Mouse (Mus musculus): Measurements from ENCODE around the gene Tppp3.

The Tppp3 gene

DNA sequence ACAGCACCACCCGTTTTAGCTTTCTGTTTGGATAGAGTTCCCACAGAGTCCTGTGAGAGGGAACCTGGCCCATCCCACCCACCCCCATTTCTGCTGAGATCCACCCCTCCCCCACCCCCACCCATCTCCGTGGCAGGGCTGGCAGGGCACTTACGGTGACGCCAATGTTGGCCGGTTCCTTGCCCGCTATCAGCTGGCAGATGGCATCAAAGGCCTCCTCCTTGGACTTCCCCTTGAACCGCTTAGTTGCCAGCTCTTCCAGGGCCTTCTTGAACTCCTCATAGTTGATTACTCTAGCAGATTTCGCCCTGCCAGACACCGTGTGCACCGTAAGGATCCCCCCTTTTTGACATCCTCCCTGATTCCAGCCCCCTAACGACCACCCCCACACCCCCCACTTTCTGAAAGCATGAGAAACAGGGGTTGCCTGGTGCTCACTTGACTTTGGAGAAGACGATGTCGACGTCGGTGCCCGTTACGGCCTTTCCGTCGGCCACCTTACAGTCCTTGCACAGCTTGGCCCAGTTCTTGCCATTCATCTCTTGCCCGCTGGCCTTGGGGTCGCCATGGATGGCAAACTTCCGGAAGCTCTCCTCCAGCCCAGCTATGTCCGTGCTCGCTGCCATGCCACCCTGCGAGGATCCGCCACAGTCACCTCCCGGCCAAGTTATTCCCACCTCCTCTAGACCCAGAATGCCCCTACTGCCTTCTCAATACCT lies 3.2 kb downstream of the Tppp3 start:
- DNase-seq (ENCODE audit: extremely low spot score, low read depth, low spot score): no peak

DNA sequence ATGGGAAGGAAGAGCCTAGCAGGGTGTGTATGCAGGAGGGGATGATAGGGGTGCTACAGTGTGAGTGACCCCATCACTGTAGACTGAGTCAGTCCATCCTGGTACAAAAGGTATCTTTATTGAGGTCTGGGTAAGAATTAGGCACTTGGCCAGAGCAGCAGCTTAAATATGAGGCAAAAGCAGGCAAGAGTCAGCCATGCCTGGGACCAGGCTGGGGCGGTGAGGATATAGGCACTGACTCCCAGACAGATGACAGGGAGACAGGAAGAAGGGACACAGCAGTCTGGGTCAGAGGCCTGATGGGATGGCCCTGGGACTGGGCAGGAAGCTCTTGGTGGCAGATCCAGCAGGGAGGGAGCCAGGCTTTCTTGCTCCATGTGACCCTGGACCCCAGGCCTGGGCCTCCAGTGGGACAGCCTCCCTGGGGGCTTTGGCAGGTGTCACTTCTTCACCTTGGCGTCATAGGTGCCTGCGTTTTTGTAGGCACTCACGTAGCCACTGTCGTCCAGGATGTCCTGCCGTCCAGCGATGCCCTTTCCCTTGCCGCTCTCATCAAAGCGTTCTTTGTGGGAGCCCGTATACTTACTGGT lies 3.8 kb downstream of the Tppp3 start:
- DNase-seq (ENCODE audit: extremely low spot score, low read depth, low spot score): no peak

DNA sequence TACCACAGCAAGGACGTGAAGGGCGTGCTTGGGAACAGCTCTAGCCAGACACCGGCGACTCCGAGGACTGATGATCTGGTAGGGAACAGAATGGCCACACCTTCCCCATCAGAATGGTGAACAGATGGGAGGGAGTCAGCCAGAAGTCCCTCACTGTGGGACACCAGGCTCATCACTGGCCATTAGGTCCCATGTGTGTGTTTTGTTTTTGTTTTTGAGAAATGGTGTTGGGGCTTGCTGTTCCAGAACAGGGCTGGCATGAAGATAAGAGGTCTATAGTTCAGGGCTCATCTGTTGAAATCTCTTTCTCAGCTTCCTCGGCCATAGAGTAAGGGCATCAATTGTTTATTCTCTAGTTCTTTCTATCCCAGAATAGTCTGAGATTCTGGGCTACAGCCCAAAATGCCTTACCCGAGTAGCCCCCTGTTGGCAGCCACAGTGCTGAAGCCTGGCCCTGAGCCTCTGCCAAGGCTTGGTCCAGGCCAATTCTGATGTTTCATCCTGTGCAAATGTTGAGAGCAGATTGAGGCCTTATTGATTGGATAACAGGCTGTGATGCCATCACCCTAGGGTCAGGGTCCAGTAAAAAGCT lies 4.5 kb downstream of the Tppp3 start:
- no peak for DNase-seq (ENCODE audit: extremely low spot score, low read depth, low spot score)

DNA sequence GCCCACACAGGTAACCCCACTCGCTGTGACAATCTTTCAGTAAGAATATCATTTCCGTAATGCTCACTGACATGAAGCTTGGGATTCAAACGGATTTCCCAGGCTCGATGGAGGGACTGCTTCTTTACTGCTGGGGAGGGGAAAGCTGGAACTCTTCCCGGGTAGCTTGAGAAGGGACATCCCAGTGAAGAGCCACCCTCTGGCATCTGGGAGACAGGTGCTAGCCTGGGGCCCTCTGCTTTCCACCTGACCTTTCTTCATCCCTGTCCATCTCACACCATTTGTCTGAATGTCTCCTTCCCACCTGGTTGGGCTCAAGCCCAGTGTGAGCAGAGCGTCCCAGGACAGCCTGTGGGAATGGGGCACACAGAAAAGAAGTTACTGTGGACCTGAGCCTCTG lies 5.1 kb downstream of the Tppp3 start:
- DNase-seq (ENCODE audit: extremely low spot score, low read depth, low spot score): no peak

DNA sequence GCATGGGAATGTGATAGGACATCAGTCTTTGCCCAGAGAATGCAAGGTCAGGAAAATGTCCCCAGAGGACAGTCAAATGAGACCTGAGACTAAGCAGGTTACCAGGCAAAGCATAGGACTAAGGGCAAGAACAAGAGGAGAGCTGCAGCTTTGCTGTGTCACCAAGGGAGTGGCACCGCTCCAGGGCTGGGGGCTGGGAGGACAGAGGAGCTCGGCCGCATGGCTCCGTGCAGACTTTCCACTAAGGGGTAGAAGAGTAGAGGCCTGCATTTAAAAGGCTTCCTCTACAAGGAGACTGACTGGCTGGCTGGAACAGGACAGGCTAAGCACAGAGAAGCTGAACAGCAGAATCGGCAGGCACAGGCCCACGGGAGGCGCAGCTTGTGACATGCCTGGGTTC lies 6.7 kb downstream of the Tppp3 start:
- DNase-seq (ENCODE audit: extremely low spot score, low read depth, low spot score): no peak

DNA sequence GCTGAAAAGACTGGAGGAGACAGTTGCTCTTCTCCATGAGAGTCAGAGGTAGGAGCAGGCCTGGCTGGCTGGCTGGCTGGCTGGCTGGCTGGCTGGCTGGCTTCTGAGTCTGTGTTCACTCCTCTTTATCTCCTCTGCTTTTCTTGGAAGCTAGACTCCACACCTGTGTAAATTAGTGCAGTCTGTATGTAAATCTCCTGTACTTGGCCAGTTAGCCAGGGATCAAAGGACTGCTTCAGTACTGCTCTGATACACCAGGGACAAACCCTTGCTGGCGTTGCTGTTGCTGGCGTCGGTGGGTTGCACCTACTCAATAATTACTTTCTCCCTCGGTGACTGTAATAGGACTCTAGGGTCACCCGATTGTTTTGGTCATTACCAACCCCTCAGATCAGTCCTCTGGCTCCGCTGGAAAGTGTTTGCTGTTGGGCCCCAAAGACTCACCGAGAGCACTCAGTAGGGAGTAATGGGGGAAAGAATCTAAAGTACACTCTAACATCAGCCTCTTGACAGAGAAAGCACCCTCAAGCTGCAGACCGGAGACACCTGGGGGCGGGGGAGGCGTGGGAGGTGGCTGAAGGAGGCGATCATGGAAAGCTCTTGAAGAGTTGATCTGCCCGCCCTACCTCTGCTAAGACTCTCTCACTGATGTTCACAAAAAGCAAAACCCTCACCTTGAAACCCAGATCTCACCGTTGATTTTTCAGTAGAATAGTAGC lies 10.1 kb downstream of the Tppp3 start:
- no peak for DNase-seq (ENCODE audit: extremely low spot score, low read depth, low spot score)

DNA sequence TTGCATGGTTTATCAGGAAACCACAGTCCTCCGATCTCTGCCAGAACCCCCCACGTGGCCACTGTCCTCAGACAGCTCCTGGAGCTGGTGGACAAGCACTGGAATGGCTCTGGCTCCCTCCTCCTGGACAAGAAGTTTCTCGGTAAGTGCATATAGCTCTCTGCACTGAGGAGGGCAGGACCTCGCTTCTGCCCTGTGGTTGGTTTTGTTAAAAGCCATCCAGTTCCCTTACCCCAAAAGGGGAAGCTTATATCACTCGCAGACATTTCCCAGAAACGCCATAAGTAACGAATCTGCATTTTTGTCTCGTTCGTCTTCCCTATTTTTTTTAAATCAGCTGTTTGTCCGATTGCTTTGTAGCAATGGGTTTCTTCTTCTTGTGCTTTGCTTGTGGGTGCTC lies 16.1 kb downstream of the Tppp3 start:
- no peak for DNase-seq (ENCODE audit: extremely low spot score, low read depth, low spot score)

DNA sequence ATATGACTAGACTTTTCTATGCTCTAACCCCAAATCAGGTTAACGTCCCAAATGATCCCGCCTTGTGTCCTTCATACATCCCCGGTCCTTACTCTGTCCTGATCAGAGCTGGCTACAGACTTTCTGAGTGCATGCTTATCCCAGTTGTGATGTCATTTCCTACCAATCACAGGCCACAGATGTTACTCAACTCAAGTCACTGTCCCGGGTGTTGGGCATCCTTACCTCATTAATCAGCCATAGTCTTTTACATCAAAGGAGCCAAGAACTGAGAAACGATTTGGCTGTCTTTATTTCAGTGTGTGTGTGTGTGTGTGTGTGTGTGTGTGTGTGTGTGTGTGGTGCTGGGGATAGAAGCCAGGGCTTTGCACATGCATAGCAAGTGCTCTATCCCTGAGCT lies 17.2 kb downstream of the Tppp3 start:
- DNase-seq (ENCODE audit: extremely low spot score, low read depth, low spot score): no peak

DNA sequence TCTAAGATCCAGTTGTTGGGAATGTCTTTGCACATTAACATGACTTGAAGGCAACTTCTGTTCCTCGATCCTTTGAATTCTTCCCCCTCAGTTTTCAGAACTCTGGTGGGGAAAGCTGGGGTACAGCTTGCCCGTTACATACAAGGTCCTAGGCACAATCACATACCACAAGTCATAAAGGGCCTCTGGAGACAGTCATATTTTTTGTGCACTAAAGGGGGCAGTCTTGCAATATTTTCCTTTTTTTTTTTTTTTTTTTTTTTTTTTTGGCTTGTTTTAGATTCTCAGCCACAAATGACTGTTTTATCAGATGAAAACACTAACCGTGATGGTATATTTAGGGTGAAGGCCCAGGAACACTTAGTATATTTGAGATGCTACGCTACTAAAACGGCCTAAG lies 18.0 kb downstream of the Tppp3 start:
- DNase-seq (ENCODE audit: extremely low spot score, low read depth, low spot score): no peak

DNA sequence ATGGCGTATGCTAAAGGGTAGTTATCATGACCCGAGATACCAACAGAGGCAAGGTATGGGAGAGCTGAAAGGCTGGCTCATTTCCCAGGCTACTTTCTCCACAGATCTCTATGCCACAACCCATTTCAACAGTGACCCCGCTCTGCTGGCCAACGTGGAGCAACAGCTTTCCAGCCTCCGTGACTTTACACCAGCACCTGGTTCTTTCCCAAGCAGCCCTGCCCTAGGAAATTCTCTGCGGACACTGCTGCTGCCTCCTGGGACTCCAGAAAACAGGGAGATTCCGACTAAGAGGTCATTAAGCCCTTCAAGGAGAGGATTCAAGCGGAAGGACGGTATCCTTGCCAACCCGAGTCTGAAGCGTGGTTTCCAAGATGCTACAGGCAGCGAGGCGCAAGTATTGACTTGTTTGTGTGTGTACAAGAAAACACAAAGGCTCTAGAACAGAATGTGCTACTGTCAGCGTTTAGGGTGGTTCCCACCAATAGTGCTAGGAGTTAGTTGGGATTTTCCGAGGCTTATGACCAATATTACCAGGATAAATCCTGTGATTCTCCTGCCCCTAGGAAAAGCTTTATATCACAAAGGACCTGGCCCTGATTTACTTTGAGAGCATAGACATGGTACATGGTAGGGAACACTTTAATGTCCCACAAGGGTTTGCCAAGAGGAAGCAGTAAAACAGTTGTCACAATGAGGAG lies 19.3 kb downstream of the Tppp3 start:
- DNase-seq (ENCODE audit: extremely low spot score, low read depth, low spot score): no peak

DNA sequence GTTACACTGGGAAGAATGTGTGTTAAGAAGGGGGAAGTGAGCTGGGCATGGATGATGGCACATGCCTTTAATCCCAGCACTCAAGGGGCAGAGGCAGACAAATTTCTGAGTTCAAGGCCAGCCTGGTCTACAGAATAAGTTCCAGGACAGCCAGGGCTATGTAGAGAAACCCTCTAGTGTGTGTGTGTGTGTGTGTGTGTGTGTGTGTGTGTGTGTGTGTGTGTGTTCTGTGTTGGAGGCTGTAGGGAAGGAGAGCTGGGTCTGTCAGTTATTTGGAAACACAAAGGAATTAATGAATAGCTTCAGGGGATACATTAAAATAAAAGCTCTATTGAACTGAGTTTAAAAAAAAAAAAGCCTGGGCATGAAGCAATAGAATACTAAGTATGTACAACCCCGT lies 20.3 kb downstream of the Tppp3 start:
- no peak for DNase-seq (ENCODE audit: extremely low spot score, low read depth, low spot score)

DNA sequence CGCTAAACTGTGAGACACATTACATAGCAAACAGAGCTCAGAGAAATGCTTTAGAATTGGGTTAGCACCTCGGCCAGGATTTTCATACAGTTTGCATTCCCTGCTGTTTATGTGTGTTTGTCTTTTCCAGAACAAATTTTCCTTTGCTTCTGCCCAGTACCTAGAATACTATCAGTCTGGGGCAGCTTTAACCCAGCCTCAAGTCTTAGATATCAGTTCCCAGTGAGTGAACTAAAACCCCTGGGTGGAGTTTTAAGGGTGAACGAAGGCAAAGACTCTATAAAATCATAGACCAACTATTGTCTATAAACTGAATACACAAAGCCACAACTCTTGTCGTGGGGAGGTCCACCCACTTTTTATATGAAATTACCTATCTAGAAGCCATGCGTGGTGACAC lies 22.7 kb downstream of the Tppp3 start:
- DNase-seq (ENCODE audit: extremely low spot score, low read depth, low spot score): no peak

DNA sequence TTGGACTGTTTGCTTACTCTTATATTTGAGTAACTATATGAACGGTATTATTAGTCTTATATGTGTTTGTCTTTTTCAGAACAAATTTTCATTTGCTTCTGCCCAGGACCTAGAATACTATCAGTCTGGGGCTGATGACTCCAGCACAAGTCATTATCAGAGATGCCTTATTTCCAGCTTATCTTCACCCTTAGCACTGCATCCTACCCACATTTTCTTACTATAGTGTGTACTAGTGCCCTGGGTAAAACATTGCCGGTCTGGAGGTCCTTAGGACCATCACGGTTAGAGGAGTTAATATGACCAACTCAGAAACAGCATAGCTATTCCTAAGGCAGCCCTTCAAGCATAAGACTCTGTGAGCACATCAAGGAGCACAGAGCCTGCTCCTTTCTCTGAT lies 23.1 kb downstream of the Tppp3 start:
- no peak for DNase-seq (ENCODE audit: extremely low spot score, low read depth, low spot score)

DNA sequence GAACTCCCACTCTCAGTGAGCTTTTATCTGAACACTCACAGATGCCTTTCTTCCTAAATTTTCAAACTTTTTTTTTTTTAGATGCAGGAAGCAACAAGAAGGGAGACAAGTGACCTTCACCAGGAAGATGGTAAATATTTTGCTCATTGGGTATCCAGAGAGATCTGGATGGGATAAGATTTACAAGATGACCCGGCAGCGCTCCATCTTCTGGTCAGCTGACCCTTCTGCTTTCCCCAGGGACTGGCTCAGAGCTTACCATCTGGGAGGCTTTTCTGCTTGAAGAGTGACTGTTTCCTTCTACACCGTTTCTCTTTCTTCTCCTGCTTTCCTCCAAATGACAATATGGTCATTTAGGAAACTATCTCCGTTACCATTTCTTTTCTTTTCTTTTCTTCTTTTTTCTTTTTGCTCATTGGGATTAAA lies 25.2 kb downstream of the Tppp3 start:
- DNase-seq (ENCODE audit: extremely low spot score, low read depth, low spot score): no peak

DNA sequence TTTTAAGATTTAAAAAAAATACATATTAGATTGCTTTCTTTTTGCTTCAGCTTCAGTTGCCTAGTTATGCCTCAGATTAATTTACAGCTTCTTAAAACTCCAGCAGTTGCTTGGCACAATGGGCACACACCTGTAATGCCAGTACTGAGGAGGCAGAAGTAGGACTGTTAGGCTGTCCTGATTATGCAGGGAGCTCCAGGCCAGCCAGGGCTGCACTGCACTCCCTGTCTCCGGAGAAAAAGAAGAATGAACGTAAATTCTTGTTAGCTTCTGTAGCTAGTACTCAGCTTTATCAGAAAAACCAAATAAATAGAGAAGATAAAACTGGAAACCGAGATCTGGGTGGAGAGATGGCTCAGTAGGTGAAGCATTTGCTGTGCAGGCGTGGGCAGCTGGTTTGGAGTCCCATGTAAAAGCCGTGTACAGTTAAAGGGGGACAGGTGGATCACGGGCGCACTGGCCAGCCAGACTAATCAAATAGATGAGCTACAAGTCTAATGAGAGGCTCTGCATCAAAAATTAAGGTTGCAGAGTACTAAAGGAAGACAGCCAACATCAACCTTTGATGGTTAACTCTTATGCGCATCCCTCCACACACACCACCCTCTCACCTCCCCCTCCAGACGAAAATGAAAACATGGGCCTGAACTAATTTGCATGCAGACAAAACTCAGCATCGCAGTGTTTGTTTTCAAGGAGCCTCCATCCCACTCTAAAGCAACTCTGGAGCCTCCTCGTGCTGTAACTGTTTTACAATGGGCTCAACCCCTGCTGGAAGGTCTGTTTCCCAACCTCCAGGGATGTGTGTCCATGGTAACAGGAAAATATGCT lies 25.8 kb downstream of the Tppp3 start:
- DNase-seq (ENCODE audit: extremely low spot score, low read depth, low spot score): no peak

DNA sequence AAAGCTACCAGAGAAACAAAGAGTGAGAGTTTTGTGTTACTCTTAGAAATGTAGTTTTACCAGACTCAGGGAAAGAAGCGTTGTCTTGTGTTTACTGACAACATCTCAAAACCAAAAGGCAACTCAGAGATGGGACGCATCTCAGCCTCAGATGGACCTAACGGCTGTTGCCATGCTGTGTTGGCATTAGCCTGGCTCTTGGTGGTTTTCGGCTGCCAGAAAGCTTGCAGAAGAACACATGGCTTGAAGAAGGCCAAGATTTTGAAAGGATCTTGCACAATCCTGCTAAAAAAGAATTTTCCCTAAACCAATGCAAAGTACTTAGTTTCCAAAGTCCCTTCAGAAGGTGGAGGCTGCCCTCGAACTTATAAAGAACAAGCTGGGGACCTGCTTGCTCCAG lies 28.7 kb downstream of the Tppp3 start:
- no peak for DNase-seq (ENCODE audit: extremely low spot score, low read depth, low spot score)

DNA sequence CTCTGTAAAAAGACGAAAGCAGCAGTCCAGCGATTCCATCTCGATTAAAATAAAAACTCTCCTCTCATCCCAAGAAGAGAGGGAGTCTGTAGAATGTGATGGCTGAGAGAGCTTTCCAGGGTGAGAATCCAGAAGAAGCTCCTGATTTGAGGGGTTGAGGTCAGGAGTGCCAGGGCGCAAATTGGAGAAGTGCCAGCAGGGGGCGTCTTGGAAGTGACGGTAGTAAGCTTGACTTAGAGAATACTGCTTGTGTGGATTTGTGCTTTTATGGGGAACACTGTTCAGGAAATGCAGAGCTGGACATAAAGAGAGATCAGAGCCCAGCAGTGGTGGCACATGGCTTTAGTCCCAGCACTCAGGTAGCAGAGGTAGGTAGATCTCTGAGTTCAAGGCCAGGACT lies 29.9 kb downstream of the Tppp3 start:
- peak; percentile 37 for DNase-seq (ENCODE audit: extremely low spot score, low read depth, low spot score)

DNA sequence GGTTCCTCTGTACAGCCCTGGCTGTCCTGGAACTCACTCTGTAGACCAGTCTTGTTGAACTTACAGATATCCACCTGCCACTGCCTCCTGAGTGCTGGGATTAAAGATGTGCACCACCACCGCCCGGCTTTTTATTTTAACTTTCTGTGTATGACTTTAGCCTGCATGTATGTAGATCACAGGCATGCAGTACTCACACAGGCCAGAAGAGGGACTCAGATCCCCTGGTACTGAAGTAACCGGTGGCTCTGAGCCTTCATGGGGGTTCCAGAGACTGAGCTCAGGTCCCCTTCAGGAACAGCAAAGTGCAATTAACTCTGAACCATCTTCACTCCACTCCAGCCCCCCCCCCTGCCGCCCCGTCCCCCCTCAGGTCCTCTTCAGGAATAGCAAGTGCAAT lies 32.5 kb downstream of the Tppp3 start:
- no peak for DNase-seq (ENCODE audit: extremely low spot score, low read depth, low spot score)

DNA sequence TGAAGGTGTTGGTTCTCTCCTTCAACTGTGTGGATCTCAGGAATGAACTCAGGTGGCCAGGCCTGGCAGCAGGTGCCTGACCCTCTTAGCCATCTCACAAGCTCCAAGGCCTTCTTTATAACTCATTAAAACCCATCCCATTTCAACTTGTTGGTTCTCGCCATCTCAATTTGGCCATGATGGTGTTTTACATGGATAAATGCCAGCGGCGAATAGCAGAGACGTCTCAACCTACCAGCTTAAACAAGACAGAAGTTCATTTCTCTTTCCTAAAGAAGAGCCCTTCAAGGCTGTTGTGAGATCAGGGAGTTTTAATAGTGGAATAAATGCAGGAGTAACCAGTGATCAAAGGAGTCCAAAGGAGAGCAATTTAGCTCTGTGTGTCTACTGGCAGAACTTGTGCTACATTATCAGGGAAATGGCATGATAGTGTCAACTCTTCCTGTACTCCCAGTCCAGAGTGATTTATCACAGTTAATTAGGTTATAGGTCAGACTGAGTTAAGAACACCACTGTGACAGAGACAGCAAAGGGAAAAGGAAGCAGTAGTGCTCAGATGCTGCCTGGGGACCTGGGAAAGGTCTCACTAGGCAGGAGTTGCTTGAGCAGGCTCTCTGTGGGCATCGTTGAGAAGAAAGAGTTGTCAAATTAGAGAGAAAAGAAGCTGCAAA lies 34.1 kb downstream of the Tppp3 start:
- DNase-seq (ENCODE audit: extremely low spot score, low read depth, low spot score): no peak

DNA sequence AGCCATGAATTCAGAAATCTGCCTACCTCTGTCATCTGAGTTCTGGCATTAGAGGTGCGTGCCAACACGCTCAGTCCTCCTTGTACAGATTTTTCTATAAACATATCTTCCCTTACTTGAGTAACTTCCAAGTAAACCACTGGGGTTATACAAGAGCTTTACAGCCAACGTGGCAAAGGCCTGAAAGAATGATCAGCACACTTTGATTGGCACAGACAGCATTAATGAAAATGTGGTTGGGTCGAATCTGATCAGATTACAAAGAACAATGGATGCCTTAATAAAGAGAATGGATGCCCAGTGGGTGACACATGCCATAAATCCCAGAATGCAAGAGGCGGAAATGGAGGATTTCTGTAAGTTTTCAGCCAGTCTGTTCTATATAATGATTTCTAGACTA lies 35.1 kb downstream of the Tppp3 start:
- DNase-seq (ENCODE audit: extremely low spot score, low read depth, low spot score): no peak

Measured in hindlimb bud, embryonic 11.5 days (tissue).